25 mouse cellular contexts compared by ENCODE assay signal in genomic region chr12:29634509-29634908, GRCm38 (mm10).
DNase-seq lines count a peak whose midpoint lies in the region; ATAC-seq and TF ChIP-seq lines count a peak whose summit lies in the region.
"Had no signal": no experiment of that assay in that cellular context is flagged by ENCODE, and none has a peak within 500 bp of the region (broad histone marks: within the 10 kb centered on the region; RNA-seq: fewer than 3 reads in every experiment).

No protein-coding gene starts in this region.

- intact Hi-C loops in heart, postnatal 25 days (cut with DNase I), result no loop called here
- intact Hi-C loops in left cerebral cortex, adult 2 months (cut with DNase I), result no loop called here
- intact Hi-C loops in left cerebral cortex, postnatal 10 days (cut with DNase I), result no loop called here

- H3K9ac ChIP-seq in forebrain, embryonic 15.5 days (replicated peaks), result no peak overlapping the region
- H3K9ac ChIP-seq: embryonic facial prominence, embryonic 12.5 days; embryonic facial prominence, embryonic 15.5 days; forebrain, embryonic 13.5 days; heart, embryonic 12.5 days; heart, embryonic 15.5 days; intestine, embryonic 15.5 days had no signal

- H3K27me3 ChIP-seq in forebrain, embryonic 15.5 days, result no peaks in the 10 kb centered on the region
- no peaks in the 10 kb centered on the region for H3K27me3 ChIP-seq in forebrain, embryonic 10.5 days (ENCODE audit: poor library complexity, severe bottlenecking)
- H3K27me3 ChIP-seq: embryonic facial prominence, embryonic 12.5 days; embryonic facial prominence, embryonic 15.5 days; forebrain, embryonic 13.5 days; heart, embryonic 12.5 days; heart, embryonic 15.5 days; intestine, embryonic 15.5 days had no signal

- H3K4me3 ChIP-seq in forebrain, embryonic 15.5 days, result no peak overlapping the region
- no peak overlapping the region for H3K4me3 ChIP-seq in forebrain, embryonic 10.5 days
- H3K4me3 ChIP-seq in left cerebral cortex, adult 2 months, result no peak overlapping the region
- H3K4me3 ChIP-seq: embryonic facial prominence, embryonic 12.5 days; embryonic facial prominence, embryonic 15.5 days; forebrain, embryonic 13.5 days; gastrocnemius, adult 2 months; heart, embryonic 12.5 days; heart, embryonic 15.5 days; intestine, embryonic 15.5 days had no signal

- H3K4me1 ChIP-seq in forebrain, embryonic 15.5 days, result peaks cover 36% of the 10 kb centered on the region
- peaks cover 9% of the 10 kb centered on the region for H3K4me1 ChIP-seq in forebrain, embryonic 10.5 days
- H3K4me1 ChIP-seq: embryonic facial prominence, embryonic 15.5 days; intestine, embryonic 15.5 days had no signal

- WGBS in forebrain, embryonic 15.5 days, result 83% methylated on average over 2 of the region's 2 CpGs
- 80% methylated on average over 2 of the region's 2 CpGs for WGBS in forebrain, embryonic 10.5 days

- H3K36me3 ChIP-seq in forebrain, embryonic 15.5 days, result no peaks in the 10 kb centered on the region
- H3K36me3 ChIP-seq in forebrain, embryonic 10.5 days (replicated peaks), result no peaks in the 10 kb centered on the region
- H3K36me3 ChIP-seq: embryonic facial prominence, embryonic 12.5 days; embryonic facial prominence, embryonic 15.5 days; heart, embryonic 12.5 days; heart, embryonic 15.5 days; intestine, embryonic 15.5 days had no signal

- H3K9me3 ChIP-seq in forebrain, embryonic 15.5 days, result no peaks in the 10 kb centered on the region
- no peaks in the 10 kb centered on the region for H3K9me3 ChIP-seq in forebrain, embryonic 10.5 days
- H3K9me3 ChIP-seq: embryonic facial prominence, embryonic 12.5 days; embryonic facial prominence, embryonic 15.5 days; forebrain, embryonic 13.5 days; heart, embryonic 12.5 days; heart, embryonic 15.5 days; intestine, embryonic 15.5 days had no signal

- H3K27ac ChIP-seq in forebrain, embryonic 15.5 days (replicated peaks), result peak overlapping the region; percentile 38
- no peak overlapping the region for H3K27ac ChIP-seq in forebrain, embryonic 10.5 days
- H3K27ac ChIP-seq in left cerebral cortex, adult 2 months, result peak overlapping the region; percentile 47; the same call in 1 of the 2 replicates
- H3K27ac ChIP-seq: embryonic facial prominence, embryonic 12.5 days; embryonic facial prominence, embryonic 15.5 days; forebrain, embryonic 13.5 days; gastrocnemius, adult 2 months; heart, embryonic 15.5 days; intestine, embryonic 15.5 days had no signal

- ATAC-seq in forebrain, embryonic 15.5 days (replicated peaks), result no peak
- ATAC-seq: forebrain, embryonic 13.5 days; hindbrain, embryonic 16.5 days; intestine, embryonic 15.5 days had no signal

- H3K4me2 ChIP-seq in forebrain, embryonic 15.5 days (replicated peaks), result no peak overlapping the region
- H3K4me2 ChIP-seq: embryonic facial prominence, embryonic 12.5 days; embryonic facial prominence, embryonic 15.5 days; forebrain, embryonic 13.5 days; heart, embryonic 12.5 days; heart, embryonic 15.5 days; intestine, embryonic 15.5 days had no signal

- TF ChIP-seq CTCF in left cerebral cortex, adult 2 months (IDR thresholded peaks at IDR 0.05), result no peak

- no peak for DNase-seq in forebrain, embryonic 10.5 days (ENCODE audit: extremely low spot score, low spot score)
- peak; percentile 17 for DNase-seq in heart, adult 11 months
- no peak for DNase-seq in heart, postnatal 25 days (ENCODE audit: low spot score)
- no peak for DNase-seq in left cerebral cortex, adult 2 months (ENCODE audit: extremely low spot score in 1 of 2, low spot score in 2 of 2)
- DNase-seq in left cerebral cortex, postnatal 10 days (ENCODE audit: extremely low spot score in 1 of 2, low spot score in 2 of 2), result no peak
- DNase-seq: adrenal gland, postnatal 10 days; adrenal gland, postnatal 36 days; cerebellum, adult 11 months; cerebellum, adult 2 months; cerebellum, adult 9-11 months; cerebellum, postnatal 25 days; gastrocnemius, adult 2 months; gastrocnemius, postnatal 14 days; heart, adult 18-20 months; heart, postnatal 10 days; heart, postnatal 4 days; kidney, adult 11 months had no signal
